Mouse (Mus musculus) layer of hippocampus, adult 9-11 months (tissue): ENCODE measurements around the gene Itgb5.

Experiments
- DNase-seq: peaks from one replicate; pipeline ENCODE4 v3.0.0; 2022

Itgb5 gene

GRCm38 (mm10) chr16:33996030-33996429 is 166.6 kb downstream of the Itgb5 start:
- DNase-seq, result no peak

GRCm38 (mm10) chr16:33998011-33998410 is 168.5 kb downstream of the Itgb5 start:
- no peak for DNase-seq
